20 mouse cellular contexts compared by ENCODE assay signal in genomic region chr1:163555185-163555584, GRCm38 (mm10).
"Had no signal": no experiment of that assay in that cellular context is flagged by ENCODE, and none has a peak within 500 bp of the region (broad histone marks: within the 10 kb centered on the region; RNA-seq: fewer than 3 reads in every experiment).

No protein-coding gene starts in this region.

- H3K9ac ChIP-seq: liver, embryonic 14.5 days; lung, embryonic 15.5 days; midbrain, embryonic 12.5 days; neural tube, embryonic 13.5 days; neural tube, embryonic 15.5 days had no signal

- H3K27ac ChIP-seq: liver, embryonic 14.5 days; lung, embryonic 15.5 days; midbrain, embryonic 10.5 days; midbrain, embryonic 12.5 days; neural tube, embryonic 13.5 days; neural tube, embryonic 15.5 days had no signal

- H3K27me3 ChIP-seq: lung, embryonic 15.5 days; midbrain, embryonic 12.5 days; neural tube, embryonic 13.5 days; neural tube, embryonic 15.5 days had no signal

- ATAC-seq: midbrain, embryonic 16.5 days had no signal

- H3K4me1 ChIP-seq: midbrain, embryonic 10.5 days; midbrain, embryonic 12.5 days; neural tube, embryonic 13.5 days; neural tube, embryonic 15.5 days had no signal

- H3K4me3 ChIP-seq: lung, embryonic 15.5 days; midbrain, embryonic 10.5 days; midbrain, embryonic 12.5 days; myocyte; neural tube, embryonic 13.5 days; neural tube, embryonic 15.5 days had no signal

- DNase-seq: lung, adult 2 months; lung, postnatal 14 days; lung, postnatal 4 days; midbrain, embryonic 14.5 days; retina, postnatal 1 day; right cerebral cortex, adult 18-20 months; right cerebral cortex, postnatal 25 days; right cerebral cortex, postnatal 4 days; spleen, adult 18-20 months; thymus, adult 18-20 months; thymus, postnatal 14 days; thymus, postnatal 36 days had no signal

- H3K9me3 ChIP-seq: lung, embryonic 15.5 days; midbrain, embryonic 10.5 days; midbrain, embryonic 12.5 days; neural tube, embryonic 13.5 days; neural tube, embryonic 15.5 days had no signal

- H3K4me2 ChIP-seq: lung, embryonic 15.5 days; midbrain, embryonic 12.5 days; neural tube, embryonic 13.5 days; neural tube, embryonic 15.5 days had no signal

- H3K36me3 ChIP-seq: lung, embryonic 15.5 days; midbrain, embryonic 10.5 days; midbrain, embryonic 12.5 days; neural tube, embryonic 13.5 days; neural tube, embryonic 15.5 days had no signal
